Mouse (Mus musculus) right cerebral cortex, postnatal 36 days (tissue): ENCODE results near the gene Tbc1d1.
A peak's percentile ranks its signal among the peaks of the same experiment; 100 is the strongest.
"Not testable (repeated sequence)": the region's sequence is repeated elsewhere in the genome, so short reads cannot be mapped to it uniquely, and the experiment has no call there.

Experiments used
- DNase-seq, 2 experiments: peaks; one replicate each; pipeline ENCODE4 v3.0.0; 2022; ENCODE audit warnings: low spot score in 2 of 2, mixed read lengths in 1 of 2

The Tbc1d1 gene

DNA sequence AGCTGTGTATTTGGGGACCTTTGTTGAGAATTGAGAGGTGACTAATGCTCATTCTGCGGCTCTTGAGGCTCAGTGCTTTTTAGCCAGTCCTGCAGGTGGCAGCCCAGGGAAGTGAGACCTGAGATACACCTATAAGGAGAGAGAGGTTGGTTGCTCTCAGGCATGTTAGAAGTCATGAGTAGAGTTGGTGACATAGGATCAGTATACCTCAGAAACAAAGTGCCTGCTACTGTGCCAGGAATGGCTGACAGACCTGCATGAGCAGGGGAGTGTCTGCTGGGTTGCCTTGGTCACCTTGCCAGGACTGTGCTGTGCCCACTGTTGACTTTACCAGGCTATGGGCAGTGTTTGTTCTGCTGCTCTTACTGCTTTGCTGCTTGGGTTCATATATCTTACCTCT lies 157.4 kb downstream of the Tbc1d1 start:
- DNase-seq: no peak

DNA sequence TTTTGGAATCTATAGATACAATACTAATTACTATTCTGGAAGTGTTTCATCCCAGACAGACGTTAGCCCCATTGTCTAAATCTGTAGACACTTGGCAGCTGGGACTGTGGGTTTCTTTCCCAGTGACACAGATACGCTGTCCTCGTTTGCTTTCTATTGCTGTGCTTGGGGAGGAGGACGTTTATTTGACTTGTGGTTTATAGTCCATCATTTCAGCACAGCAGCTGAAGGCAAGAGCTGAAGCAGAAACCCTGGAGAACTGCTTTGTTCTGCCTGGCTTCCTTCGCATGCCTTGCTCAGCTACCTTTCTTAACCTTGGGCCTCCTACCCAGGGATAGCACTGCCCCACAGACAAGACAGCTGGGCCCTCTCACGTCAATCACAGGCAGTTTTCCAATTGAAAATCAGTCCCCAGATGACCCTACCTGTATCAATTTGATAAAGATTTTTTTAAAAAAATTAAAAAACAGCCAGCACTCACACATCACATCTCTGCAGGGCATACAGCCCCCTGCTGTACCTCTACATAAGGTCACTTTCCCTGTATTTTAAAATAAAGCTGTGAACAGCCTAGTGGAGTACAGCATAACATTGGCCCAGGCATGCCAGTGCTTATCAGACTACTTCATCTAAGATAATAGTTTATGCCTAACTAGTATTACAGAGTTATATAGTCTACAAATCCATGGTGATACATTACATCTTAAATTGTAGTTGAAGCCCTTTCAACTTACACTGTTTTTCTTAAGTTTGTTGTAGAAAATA lies 158.4 kb downstream of the Tbc1d1 start:
- DNase-seq: no peak

DNA sequence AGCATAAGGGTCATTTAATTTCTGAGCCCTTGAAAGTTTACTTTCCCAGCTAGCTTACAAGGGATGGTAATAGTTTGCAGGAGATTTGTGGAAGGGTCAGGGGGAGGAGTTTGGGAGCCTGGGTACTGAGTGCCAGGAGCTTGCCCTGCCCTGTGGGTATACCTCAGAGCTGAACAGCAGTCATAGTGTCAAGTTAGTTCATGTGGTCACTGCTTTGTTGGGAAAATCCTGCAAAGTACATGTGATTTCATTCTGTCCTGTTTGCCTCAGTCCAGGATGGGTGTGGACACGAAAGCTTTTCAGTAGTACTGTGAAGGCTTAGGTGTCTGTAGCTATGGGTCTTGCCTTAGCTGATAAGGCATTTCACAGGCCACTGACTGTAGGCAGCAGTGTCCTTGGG lies 159.0 kb downstream of the Tbc1d1 start:
- no peak for DNase-seq

DNA sequence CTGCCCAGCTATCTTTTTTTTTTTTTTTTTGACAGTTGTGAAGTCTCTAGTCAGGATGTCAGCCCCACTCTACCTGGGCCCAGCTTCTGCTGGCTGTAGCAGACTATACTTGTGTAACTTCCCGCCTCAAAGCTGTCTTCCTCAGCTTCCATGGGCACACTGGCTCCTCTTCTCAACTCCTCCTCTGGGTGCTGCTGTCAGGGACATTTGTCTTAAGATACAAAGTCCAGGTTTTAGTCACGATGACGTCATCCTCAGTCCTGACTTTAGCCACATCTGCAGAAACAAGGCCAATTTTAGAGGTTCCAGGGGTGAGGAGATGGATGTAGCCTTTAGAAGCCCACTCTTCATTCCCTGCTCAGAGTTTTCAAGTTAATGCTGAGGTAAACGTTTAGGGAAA lies 167.2 kb downstream of the Tbc1d1 start:
- no peak for DNase-seq

DNA sequence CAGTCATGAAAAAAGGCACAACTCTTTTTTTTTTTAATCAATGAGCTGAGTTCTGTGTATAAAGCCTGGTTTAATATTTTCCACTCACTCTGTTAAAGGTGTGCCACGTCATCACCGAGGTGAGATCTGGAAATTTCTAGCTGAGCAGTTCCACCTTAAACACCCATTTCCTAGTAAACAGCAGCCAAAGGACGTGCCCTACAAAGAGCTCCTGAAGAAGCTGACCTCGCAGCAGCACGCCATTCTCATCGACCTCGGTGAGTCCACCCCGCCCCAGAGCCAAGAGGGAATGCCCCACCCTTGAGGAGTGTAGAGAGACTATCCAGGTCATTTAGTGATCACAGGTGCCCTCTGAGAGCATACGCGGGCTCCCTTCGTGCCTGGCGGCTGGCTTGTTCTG lies 168.2 kb downstream of the Tbc1d1 start:
- no peak for DNase-seq

DNA sequence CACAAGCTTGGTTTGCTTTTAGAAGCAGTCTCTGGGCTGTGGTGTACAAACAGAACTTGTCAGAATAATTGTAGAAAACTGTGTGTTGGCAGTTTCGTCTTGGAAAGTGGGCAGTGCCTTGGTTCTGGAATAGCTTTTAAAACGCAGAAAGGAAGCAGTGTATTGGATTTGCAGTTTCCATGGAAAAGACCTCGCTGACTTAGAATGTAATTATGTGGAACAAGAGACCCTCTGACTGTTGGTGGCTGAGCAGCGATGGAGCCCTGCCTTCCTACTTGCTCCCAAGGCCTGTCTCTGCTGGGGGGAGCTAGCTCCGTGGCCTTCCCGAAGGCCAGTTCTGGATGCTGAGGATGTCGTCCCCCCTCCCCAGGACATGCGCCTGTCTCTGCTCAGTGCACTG lies 168.8 kb downstream of the Tbc1d1 start:
- no peak for DNase-seq

DNA sequence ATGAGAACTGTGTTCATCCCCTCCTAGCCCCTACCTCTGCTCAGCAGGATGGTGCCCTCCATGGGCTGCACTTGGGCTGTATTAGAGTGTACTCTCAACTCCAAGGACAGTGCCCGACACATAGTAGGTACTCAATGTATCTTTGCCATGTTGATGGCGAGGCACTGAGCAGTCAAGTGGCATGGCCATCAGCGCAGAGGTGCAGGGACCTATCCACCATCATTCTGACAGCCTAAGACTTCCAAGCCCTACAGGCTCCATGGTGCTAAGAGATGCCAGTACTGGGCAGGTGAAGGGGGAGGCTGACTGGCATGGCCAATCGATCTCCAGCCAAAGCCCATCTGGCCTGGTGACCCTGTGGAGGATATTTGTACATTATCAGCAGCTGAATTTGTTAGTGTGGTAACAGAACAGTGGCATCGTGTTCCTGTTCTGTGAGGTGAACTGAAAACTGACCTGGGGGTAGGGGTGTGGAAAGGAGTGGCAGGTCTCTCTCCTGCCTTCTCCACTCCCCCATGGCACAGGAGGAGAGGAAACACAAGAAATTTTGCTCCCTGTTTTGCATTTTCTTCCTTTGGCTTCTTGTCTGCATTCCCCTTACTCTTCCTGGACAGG lies 169.7 kb downstream of the Tbc1d1 start:
- DNase-seq: no peak

DNA sequence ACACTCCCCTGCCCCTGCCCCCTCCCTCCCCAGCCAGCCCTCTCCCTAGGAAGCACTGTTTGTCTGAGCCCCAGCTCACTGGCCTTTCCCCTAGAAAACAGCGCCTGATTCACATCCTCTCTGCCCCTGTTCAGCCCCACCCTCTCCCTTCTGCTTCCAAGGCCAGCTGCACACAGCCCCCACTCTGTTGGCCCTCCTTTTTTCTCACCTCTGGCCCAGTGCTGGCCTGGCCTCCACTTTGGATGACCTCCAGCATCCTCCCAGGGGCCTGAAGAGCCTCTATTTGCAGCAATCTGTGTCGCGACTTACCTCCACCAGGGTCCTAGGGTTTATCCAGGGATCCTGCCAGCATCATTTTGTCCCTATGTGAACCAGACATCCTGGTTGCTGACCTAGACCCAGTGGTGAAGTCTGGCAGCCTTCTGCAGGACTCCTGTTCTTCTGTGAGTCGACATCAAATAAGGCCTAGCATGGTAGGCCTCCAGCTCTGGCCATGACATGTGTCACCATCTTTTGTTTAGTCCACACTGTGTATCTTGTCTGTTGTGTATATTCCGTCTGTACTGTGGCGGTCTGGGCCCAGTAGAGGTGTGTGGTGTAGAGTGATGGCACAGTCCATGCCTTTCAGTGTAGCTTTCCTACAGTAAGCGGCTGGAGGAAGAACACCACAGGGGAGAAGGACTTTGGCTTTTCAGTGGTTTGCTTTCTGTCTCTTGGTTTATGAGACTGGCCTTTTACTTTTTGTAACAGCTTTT lies 170.5 kb downstream of the Tbc1d1 start:
- DNase-seq: no peak

DNA sequence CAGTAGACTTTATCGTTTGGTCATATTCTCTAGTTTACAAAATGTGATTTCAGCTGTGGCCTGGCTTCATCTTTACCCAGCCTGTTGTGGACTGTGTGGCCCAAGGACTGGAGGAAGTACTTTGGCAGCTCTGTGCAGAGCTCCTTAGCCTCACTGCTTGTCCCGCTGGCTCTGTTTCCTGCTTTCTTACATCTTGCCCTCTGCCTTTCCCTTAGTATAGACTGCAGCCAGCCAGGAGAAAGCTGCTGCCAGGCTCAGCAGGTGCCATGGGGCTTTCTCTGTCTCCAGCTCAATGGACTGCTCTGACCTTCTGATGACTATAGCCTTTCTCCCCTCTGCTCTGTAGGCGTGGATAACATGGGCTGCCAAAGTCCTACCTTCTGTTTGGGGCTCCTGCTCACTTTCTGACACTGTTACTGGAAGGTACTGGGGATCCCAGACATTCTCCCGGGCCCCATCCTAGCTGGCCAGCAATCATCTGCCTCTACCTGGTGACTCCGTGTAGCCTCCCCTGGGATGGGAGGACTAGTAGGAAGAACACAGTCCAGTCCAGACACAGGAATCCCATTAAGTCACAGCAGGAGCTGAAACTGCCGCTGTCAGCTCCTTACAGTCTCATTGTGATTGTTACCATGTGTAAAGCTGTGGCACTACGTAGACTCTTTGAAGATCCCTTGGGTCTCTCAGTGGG lies 171.3 kb downstream of the Tbc1d1 start:
- no peak for DNase-seq

DNA sequence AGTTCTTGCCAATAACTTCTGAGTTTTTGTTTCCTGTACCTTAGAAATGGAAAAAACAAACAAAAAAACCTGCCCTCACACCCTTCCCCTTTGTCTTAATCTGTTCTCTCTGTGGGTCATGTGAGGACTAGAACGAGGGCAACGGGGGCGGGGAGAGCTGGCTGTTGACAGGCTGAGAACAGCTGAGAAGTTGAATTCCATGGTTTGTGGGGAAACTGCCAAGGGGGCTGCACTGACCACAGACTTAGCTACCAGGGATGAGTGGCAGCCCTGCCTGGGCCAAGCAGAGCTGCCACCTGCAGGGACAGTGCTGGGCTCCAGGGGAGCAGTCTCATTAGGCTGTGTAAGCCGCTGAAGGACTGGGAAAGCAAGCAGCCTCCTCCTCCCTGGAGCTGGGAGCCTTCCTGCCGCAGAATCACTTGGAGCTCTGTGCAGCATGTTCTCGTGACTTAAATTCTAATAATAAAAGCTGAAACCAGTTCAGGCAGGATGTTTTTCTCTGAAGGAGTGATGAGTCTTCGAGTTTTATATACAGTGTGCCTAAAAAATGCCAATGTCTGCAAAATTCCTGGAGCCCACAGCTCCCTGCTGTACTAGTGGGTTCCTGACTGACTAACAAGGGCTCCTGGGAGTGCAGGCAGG lies 180.8 kb downstream of the Tbc1d1 start:
- peak; percentile 62 to 79 for DNase-seq

DNA sequence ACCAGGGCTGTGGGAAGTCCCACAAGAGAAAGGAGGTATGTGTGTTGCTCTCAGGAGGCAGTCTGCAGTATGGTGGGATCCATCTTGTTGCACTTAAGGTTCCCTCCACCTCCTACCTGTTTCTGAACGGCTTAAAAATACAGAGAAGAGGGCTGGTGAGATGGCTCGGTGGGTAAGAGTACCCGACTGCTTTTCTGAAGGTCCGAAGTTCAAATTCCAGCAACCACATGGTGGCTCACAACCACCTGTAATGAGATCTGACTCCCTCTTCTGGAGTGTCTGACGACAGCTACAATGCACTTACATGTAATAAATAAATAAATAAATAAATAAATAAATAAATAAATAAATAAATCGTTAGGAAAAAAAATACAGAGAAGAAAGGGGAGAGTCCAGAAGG lies 182.7 kb downstream of the Tbc1d1 start:
- DNase-seq: not testable (repeated sequence)

DNA sequence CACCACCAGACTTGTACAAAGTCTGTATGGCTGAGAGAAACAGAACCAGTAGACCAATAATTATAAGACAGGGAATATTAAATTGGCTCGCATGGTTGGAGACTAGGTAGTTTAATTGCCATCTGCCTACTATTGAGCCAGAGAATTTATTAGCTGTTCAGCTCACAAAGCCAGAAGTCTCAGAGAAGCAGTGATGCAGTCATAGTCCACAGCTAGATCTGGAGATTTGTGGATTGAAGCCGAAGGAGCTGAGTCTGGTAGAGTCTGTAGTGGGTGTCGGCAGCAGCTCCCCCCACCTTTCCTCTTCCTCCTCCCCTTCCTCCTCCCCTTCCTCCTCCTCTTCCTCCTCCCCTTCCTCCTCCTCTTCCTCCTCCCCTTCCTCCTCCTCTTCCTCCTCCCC lies 184.3 kb downstream of the Tbc1d1 start:
- DNase-seq: no peak

DNA sequence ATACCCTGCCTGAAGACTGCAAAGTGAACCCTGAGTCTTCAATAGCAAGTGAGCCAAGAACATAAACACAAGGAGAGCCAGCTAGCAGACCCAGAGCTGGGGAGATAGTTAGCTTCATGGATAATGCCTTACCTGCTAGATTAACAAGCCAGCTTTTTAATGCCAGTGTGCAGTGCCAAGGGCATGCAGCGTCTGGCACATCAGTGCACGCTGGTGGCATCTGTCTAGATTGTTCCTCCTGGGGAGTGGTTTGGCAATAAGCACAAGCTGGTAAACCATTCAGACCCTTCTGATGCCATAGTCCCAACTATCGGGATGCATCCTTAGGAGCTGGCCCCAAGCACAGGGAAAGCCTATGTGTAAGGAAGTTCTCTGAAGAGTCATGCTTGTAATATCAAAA lies 185.6 kb downstream of the Tbc1d1 start:
- no peak for DNase-seq

DNA sequence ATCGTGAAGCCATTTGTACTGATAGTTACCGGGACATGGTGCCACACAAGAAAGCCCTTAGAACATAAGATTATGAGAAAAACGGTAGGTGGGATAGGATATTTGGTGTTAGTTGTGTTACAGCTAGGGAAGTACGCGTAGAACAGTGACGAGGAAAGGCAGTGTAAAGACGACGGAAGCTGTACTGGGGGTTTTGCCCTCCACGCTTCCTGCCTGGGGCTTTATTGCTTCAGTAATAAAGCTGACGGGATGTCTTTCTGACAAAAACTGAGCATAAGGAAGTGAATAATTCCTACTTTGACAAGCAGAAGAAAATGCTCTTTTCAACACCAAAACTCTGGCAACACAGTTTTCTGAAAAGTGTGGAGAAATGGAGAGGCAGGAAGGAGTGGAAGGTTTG lies 186.0 kb downstream of the Tbc1d1 start:
- no peak for DNase-seq

DNA sequence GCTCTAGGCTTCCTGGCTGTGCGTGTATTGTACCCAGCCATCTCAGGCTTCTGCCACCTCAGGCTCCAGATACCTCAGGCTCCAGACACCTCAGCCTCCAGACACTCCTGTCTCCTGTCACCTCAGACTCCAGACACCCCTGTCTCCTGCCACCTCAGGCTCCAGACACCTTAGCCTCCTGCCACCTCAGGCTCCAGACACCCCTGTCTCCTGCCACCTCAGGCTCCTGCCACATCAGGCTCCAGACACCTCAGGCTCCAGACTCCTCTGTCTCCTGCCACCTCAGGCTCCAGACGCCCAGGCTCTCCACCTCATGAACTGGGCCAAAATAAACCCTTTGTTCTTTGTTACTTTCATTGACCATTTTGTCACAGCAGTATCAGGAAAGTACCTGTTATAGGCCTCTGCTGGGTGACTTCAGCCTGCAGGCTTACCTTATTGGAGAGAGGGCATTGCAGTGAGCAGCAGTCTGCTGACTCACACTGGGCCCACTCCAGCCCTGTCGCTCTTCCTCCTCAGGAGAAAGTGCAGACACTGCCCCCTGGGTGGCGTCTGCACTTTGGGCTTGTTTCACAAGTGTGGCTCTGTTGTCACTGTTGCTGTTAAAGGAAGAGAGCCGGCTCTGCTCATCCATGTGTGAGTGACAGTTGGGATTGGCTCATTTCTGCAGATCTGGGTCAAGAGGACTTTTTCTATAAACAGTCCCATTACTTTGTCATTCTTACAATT lies 188.0 kb downstream of the Tbc1d1 start:
- DNase-seq: no peak

DNA sequence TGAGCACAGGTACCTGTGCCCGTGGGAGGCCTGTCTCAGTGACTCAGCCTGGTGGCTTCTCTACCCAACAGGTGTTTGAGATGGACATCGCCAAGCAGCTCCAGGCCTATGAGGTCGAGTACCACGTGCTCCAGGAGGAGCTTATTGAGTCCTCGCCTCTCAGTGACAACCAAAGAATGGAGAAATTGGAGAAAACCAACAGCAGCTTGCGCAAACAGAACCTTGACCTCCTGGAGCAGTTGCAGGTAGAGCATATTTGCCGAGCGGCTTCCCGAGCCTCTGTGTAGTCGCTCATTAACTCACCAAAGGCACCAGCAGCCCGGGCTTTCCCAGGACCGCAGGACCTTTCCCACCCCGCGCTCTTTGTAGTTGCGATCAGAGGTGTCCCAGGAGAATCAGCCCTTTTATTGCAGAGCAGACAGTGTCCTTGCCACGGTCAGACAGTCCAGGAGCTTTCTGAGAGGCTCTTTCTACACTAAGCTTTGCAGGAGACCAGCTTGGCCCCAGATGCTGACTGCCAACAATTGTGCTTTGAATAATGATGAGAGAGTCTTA lies 189.2 kb downstream of the Tbc1d1 start:
- DNase-seq: no peak

DNA sequence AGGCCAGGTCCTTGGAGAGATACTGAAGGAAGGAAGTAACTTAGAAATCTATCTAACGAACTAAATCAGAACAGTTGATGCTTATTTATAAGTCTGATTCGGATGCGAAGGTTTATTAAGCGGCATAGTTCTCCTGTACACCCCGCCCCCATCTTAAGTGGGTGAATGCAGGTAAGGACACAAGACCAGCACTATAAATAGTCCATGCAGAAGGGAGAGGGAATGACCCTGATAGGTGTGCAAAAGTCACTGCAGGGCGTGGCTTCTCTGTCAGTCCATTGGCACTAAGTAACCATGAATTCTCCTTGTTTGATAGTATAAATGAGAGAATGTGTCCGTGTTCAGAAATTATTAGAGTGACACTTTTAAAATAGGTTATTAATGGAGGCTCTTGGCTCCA lies 189.7 kb downstream of the Tbc1d1 start:
- no peak for DNase-seq

DNA sequence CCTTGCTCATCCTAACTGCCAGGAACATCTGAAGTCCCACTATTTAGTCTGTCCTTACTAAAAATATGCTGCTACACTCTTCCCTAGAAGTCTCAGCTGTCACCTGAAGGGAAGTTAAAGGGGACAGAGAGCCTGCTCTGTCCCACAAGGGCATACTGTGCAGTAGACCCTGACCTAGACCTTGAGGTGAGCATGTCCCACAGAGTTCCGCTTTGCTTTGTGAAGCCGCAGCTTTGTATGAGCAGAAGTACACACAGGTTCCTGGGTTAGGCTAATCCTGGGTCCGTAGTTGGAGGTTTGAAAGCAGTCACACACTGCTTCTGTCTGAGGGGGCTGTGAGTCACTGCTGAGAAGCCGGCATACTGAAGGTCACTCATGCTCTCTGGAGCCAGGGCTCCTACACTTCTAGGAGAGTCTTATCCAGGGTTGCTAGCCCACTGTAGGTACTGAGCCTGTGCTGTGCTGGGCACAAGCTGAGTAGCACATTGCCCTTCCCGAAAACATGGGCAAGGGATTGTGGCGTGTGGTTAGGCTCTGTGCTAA lies 190.3 kb downstream of the Tbc1d1 start:
- no peak for DNase-seq

DNA sequence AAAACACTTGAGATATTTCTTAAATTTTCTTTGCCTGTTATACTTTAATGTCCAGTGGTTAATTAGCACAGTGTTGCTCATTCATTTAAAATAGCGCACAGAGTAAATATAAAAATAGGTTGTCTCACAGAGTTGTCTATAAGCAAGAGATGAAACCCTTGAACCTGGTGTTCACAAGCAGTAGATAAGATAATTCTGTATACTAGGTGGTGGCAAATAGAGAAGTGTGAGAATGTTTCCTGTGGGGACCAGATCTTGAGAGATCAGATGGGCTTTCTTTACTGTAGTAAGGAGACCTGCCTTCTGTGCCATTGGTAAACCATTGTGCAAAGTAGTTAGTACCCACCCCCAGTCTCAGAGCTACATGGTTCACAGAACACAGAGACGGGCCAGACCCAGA lies 192.1 kb downstream of the Tbc1d1 start:
- no peak for DNase-seq

DNA sequence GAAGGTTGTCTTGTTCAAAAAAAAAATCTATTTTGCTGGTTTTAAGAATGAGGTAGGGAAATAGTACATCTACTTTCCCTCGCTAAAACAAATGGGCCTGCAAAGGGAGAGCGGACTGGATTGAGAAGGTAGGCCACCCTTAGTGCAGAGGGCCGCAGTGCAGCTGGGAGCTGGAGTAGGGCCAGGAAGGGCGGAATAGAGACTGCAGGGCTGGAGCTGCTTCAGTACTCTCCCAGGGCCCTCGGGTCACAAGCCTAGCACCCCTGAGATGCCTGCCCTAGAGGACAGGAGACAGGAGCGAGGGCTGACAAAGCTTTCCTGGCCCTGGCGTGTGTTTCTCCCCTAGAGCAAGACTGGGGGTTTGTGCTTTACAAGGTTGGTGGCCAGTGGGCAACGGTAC lies 192.7 kb downstream of the Tbc1d1 start:
- DNase-seq: no peak

DNA sequence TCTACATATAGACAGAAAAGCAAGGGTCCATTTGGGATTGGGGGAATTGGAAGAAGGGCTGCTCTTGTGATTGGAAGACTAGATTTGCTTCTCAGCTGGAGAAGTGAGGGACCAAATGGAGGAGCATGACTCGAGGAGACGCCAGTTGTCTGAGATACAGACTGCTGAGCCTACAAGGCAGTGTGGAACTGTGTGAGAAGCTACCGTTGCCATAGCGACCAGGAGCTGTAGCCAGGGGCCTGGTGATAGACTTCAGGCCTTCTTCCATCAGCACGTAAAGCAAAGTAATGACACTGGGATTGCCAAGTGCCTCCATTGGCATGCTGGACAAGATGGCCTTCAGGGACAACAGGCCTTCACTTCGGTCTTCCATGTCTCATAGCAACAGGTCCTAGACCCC lies 195.9 kb downstream of the Tbc1d1 start:
- no peak for DNase-seq
